Mouse (Mus musculus): Measurements from ENCODE around the gene Stx1b. TPM values are rescaled to one million over a fixed set of nuclear protein-coding genes. Genes with fewer than 3 reads are reported as not detected.

The Stx1b gene
- polyA plus RNA-seq, 1 experiment from 2014 or later = 4.9 TPM

Other genes with a start within 250 kb of the Stx1b start
- 13.6 and 14.1 TPM in 2 replicates for gene Ccdc189, start 236.0 kb downstream of the Stx1b start, polyA plus RNA-seq (2014; fragmentation: Nextera tagmentation; extraction: Ambion mirVana)
- gene Rnf40, start 235.8 kb downstream of the Stx1b start, polyA plus RNA-seq (2014; fragmentation: Nextera tagmentation; extraction: Ambion mirVana) = 31.7 and 31.8 TPM in 2 replicates
- gene Zfp629, start 208.8 kb downstream of the Stx1b start, polyA plus RNA-seq (2014; fragmentation: Nextera tagmentation; extraction: Ambion mirVana) = 27.3 and 27.5 TPM in 2 replicates
- gene Bcl7c, start 115.6 kb downstream of the Stx1b start, polyA plus RNA-seq (2014; fragmentation: Nextera tagmentation; extraction: Ambion mirVana) = 84.9 and 86.6 TPM in 2 replicates
- 17.5 and 19.0 TPM in 2 replicates for gene Ctf1, start 111.8 kb downstream of the Stx1b start, polyA plus RNA-seq (2014; fragmentation: Nextera tagmentation; extraction: Ambion mirVana)
- 0.15 and 0.59 TPM in 2 replicates for gene Ctf2, start 92.4 kb downstream of the Stx1b start, polyA plus RNA-seq (2014; fragmentation: Nextera tagmentation; extraction: Ambion mirVana)
- 9.4 and 9.5 TPM in 2 replicates for gene Fbxl19, start 80.0 kb downstream of the Stx1b start, polyA plus RNA-seq (2014; fragmentation: Nextera tagmentation; extraction: Ambion mirVana)
- 8.6 and 8.7 TPM in 2 replicates for gene Orai3, start 54.7 kb downstream of the Stx1b start, polyA plus RNA-seq (2014; fragmentation: Nextera tagmentation; extraction: Ambion mirVana)
- 21.7 and 22.0 TPM in 2 replicates for gene Setd1a, start 47.9 kb downstream of the Stx1b start, polyA plus RNA-seq (2014; fragmentation: Nextera tagmentation; extraction: Ambion mirVana)
- not detected in 2 replicates for gene Gm49388, start 38.9 kb downstream of the Stx1b start, polyA plus RNA-seq (2014; fragmentation: Nextera tagmentation; extraction: Ambion mirVana)
- gene Hsd3b7, start 23.9 kb downstream of the Stx1b start, polyA plus RNA-seq (2014; fragmentation: Nextera tagmentation; extraction: Ambion mirVana) = 8.2 and 8.3 TPM in 2 replicates
- gene Stx4a, start 255 bp downstream of the Stx1b start, polyA plus RNA-seq (2014; fragmentation: Nextera tagmentation; extraction: Ambion mirVana) = 13.0 and 14.3 TPM in 2 replicates
- 14.4 and 14.9 TPM in 2 replicates for gene Zfp646, start 51.7 kb upstream of the Stx1b start, polyA plus RNA-seq (2014; fragmentation: Nextera tagmentation; extraction: Ambion mirVana)
- gene Zfp668, start 52.3 kb upstream of the Stx1b start, polyA plus RNA-seq (2014; fragmentation: Nextera tagmentation; extraction: Ambion mirVana) = 20.9 and 21.0 TPM in 2 replicates
- gene Prss53, start 66.4 kb upstream of the Stx1b start, polyA plus RNA-seq (2014; fragmentation: Nextera tagmentation; extraction: Ambion mirVana) = 0.22 and 0.28 TPM in 2 replicates
- not detected in 2 replicates for gene Gm21974, start 70.9 kb upstream of the Stx1b start, polyA plus RNA-seq (2014; fragmentation: Nextera tagmentation; extraction: Ambion mirVana)
- 64.5 and 67.4 TPM in 2 replicates for gene Vkorc1, start 71.1 kb upstream of the Stx1b start, polyA plus RNA-seq (2014; fragmentation: Nextera tagmentation; extraction: Ambion mirVana)
- gene Bckdk, start 79.5 kb upstream of the Stx1b start, polyA plus RNA-seq (2014; fragmentation: Nextera tagmentation; extraction: Ambion mirVana) = 99.1 and 116 TPM in 2 replicates
- 49.5 and 55.2 TPM in 2 replicates for gene Kat8, start 88.0 kb upstream of the Stx1b start, polyA plus RNA-seq (2014; fragmentation: Nextera tagmentation; extraction: Ambion mirVana)
- gene Prss8, start 105.6 kb upstream of the Stx1b start, polyA plus RNA-seq (2014; fragmentation: Nextera tagmentation; extraction: Ambion mirVana) = 8.7 and 9.0 TPM in 2 replicates
- 11.0 and 12.2 TPM in 2 replicates for gene Prss36, start 122.2 kb upstream of the Stx1b start, polyA plus RNA-seq (2014; fragmentation: Nextera tagmentation; extraction: Ambion mirVana)
- 52.5 and 57.7 TPM in 2 replicates for gene Fus, start 142.9 kb upstream of the Stx1b start, polyA plus RNA-seq (2014; fragmentation: Nextera tagmentation; extraction: Ambion mirVana)
- 7.3 TPM in 2 replicates for gene Pycard, start 169.3 kb upstream of the Stx1b start, polyA plus RNA-seq (2014; fragmentation: Nextera tagmentation; extraction: Ambion mirVana)
- gene Trim72, start 179.4 kb upstream of the Stx1b start, polyA plus RNA-seq (2014; fragmentation: Nextera tagmentation; extraction: Ambion mirVana) = 0.10 TPM in 1 of 2 replicates, not detected in the other
- 0.39 and 0.91 TPM in 2 replicates for gene Itgam, start 238.1 kb upstream of the Stx1b start, polyA plus RNA-seq (2014; fragmentation: Nextera tagmentation; extraction: Ambion mirVana)
- gene Gm49368, start 238.1 kb upstream of the Stx1b start, polyA plus RNA-seq (2014; fragmentation: Nextera tagmentation; extraction: Ambion mirVana) = not detected in 2 replicates

Measured in embryonic facial prominence, embryonic 11.5 days (tissue).